Comparison of ENCODE assay signal across 24 mouse cellular contexts in the genomic region with DNA sequence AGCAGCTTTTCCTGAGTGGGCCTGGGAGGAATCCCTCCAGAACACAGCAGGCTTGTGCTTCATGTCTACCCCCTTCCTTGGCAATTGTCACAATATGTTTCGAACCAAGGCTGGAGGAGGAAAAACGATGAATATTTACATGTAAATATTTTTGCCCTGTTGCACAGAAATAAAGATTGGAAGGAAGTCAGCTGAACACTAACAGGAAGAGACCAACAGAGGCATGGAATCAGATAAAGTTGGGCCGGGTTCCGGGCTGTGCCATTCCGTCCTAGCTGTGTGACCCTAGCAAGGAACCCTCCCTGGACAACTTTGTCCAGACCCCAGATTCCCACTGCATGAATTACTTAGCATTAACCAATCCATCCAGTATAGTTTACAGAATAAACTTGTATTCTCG. TPM values are rescaled to one million over a fixed set of nuclear protein-coding genes. Genes with fewer than 3 reads are reported as not detected.
DNase-seq lines count a peak whose midpoint lies in the region; ATAC-seq and TF ChIP-seq lines count a peak whose summit lies in the region.
"Had no signal": no experiment of that assay in that cellular context is flagged by ENCODE, and none has a peak within 500 bp of the region (broad histone marks: within the 10 kb centered on the region; RNA-seq: fewer than 3 reads in every experiment).

No protein-coding gene starts in this region.

- no peaks in the 10 kb centered on the region for H3K36me3 ChIP-seq in liver, embryonic 13.5 days
- no peaks in the 10 kb centered on the region for H3K36me3 ChIP-seq in liver, embryonic 11.5 days (ENCODE audit: control insufficient read depth, insufficient read depth, low read length)
- no peaks in the 10 kb centered on the region for H3K36me3 ChIP-seq in intestine, embryonic 15.5 days
- H3K36me3 ChIP-seq: embryonic facial prominence, embryonic 13.5 days; heart, embryonic 12.5 days; kidney, embryonic 15.5 days; stomach, embryonic 15.5 days had no signal

- H3K27me3 ChIP-seq in liver, embryonic 13.5 days: no peaks in the 10 kb centered on the region
- H3K27me3 ChIP-seq in liver, embryonic 11.5 days (replicated peaks; ENCODE audit: control insufficient read depth, insufficient read depth, low read length): no peaks in the 10 kb centered on the region
- H3K27me3 ChIP-seq in intestine, embryonic 15.5 days (replicated peaks): no peaks in the 10 kb centered on the region
- H3K27me3 ChIP-seq: embryonic facial prominence, embryonic 13.5 days; heart, embryonic 12.5 days; kidney, embryonic 15.5 days; stomach, embryonic 15.5 days had no signal

- H3K4me3 ChIP-seq in liver, embryonic 13.5 days (replicated peaks): no peak overlapping the region
- H3K4me3 ChIP-seq in liver, embryonic 11.5 days (ENCODE audit: low read depth, low read length): no peak overlapping the region
- no peak overlapping the region for H3K4me3 ChIP-seq in bone marrow, adult 2 months (replicated peaks; ENCODE audit: control insufficient read depth, low read depth, low read length)
- H3K4me3 ChIP-seq in intestine, embryonic 15.5 days (replicated peaks): no peak overlapping the region
- H3K4me3 ChIP-seq: embryonic facial prominence, embryonic 13.5 days; heart, embryonic 12.5 days; kidney, embryonic 15.5 days; stomach, embryonic 15.5 days had no signal

- H3K27ac ChIP-seq in liver, embryonic 13.5 days: peak overlapping the region; percentile 29
- H3K27ac ChIP-seq in liver, embryonic 11.5 days (ENCODE audit: low read depth, low read length): no peak overlapping the region
- H3K27ac ChIP-seq in bone marrow, adult 2 months (ENCODE audit: control insufficient read depth, insufficient read depth, low read depth, low read length, poor library complexity): peak overlapping the region; percentile 29
- H3K27ac ChIP-seq in intestine, embryonic 15.5 days: no peak overlapping the region
- H3K27ac ChIP-seq: embryonic facial prominence, embryonic 13.5 days; hindbrain, embryonic 14.5 days; kidney, embryonic 15.5 days; stomach, embryonic 15.5 days had no signal

- H3K4me2 ChIP-seq in liver, embryonic 13.5 days: no peak overlapping the region
- no peak overlapping the region for H3K4me2 ChIP-seq in liver, embryonic 11.5 days
- no peak overlapping the region for H3K4me2 ChIP-seq in intestine, embryonic 15.5 days (replicated peaks)
- H3K4me2 ChIP-seq: embryonic facial prominence, embryonic 13.5 days; heart, embryonic 12.5 days; hindbrain, embryonic 14.5 days; kidney, embryonic 15.5 days; stomach, embryonic 15.5 days had no signal

- H3K9me3 ChIP-seq in liver, embryonic 13.5 days (replicated peaks): no peaks in the 10 kb centered on the region
- H3K9me3 ChIP-seq in liver, embryonic 11.5 days (ENCODE audit: control insufficient read depth, low read length): no peaks in the 10 kb centered on the region
- no peaks in the 10 kb centered on the region for H3K9me3 ChIP-seq in intestine, embryonic 15.5 days
- H3K9me3 ChIP-seq: embryonic facial prominence, embryonic 13.5 days; heart, embryonic 12.5 days; kidney, embryonic 15.5 days; stomach, embryonic 15.5 days had no signal

- H3K4me1 ChIP-seq in liver, embryonic 13.5 days (replicated peaks): peaks cover 43% of the 10 kb centered on the region
- H3K4me1 ChIP-seq in liver, embryonic 11.5 days (replicated peaks; ENCODE audit: control insufficient read depth, insufficient read depth, low read length): peaks cover 22% of the 10 kb centered on the region
- peaks cover 15% of the 10 kb centered on the region for H3K4me1 ChIP-seq in bone marrow, adult 2 months (ENCODE audit: control insufficient read depth, insufficient read depth, low read length)
- peaks cover 20% of the 10 kb centered on the region for H3K4me1 ChIP-seq in intestine, embryonic 15.5 days (replicated peaks)

- no peak for TF ChIP-seq POLR2A in bone marrow, adult 2 months (IDR thresholded peaks at IDR 0.05; ENCODE audit: borderline replicate concordance, control insufficient read depth, low read depth, low read length)

- WGBS in liver, embryonic 13.5 days (ENCODE audit: insufficient replicate concordance): 51% methylated on average over 6 of the region's 6 CpGs
- WGBS in liver, embryonic 11.5 days: 73% methylated on average over 6 of the region's 6 CpGs
- WGBS in bone marrow, adult 2 months: 40% methylated on average over 6 of the region's 6 CpGs
- 92% methylated on average over 6 of the region's 6 CpGs for whole genome bisulfite sequencing in intestine, embryonic 15.5 days

- intact Hi-C loops in gastrocnemius, postnatal 14 days (cut with DNase I; ENCODE audit: low total_unique reads): no loop called here

- no peak for ATAC-seq in liver, embryonic 13.5 days (ENCODE audit: low read depth)
- ATAC-seq in liver, embryonic 11.5 days (replicated peaks; ENCODE audit: low FRiP score): no peak
- no peak for ATAC-seq in intestine, embryonic 15.5 days
- ATAC-seq: CD4-positive, CD25-positive, alpha-beta regulatory T cell, adult 4 months; forebrain, embryonic 16.5 days had no signal

- no peak for DNase-seq in liver, embryonic 13.5 days
- DNase-seq in liver, embryonic 11.5 days (ENCODE audit: low spot score): no peak
- peak; percentile 49 to 67 for DNase-seq in lung, adult 18-20 months
- DNase-seq in lung, postnatal 10 days: peak; percentile 57
- DNase-seq in thymus, adult 18-20 months: no peak
- DNase-seq in gastrocnemius, postnatal 14 days: no peak
- DNase-seq: adrenal gland, postnatal 14 days; cerebellum, adult 18-20 months; cerebellum, postnatal 10 days; heart, adult 18-20 months; heart, postnatal 4 days; kidney, adult 11 months; kidney, postnatal 25 days; midbrain, embryonic 14.5 days; thymus, adult 2 months had no signal

- H3K9ac ChIP-seq in liver, embryonic 13.5 days: no peak overlapping the region
- no peak overlapping the region for H3K9ac ChIP-seq in liver, embryonic 11.5 days (ENCODE audit: low read depth, low read length)
- H3K9ac ChIP-seq in intestine, embryonic 15.5 days: no peak overlapping the region
- H3K9ac ChIP-seq: embryonic facial prominence, embryonic 13.5 days; heart, embryonic 12.5 days; hindbrain, embryonic 14.5 days; kidney, embryonic 15.5 days; stomach, embryonic 15.5 days had no signal

- no peak for TF ChIP-seq CTCF in bone marrow, adult 2 months (IDR thresholded peaks at IDR 0.05; ENCODE audit: control insufficient read depth, insufficient read depth, low read length)

RNA-seq across cellular contexts. Expression of a gene that starts 20.5 kb away (rescaled TPM):
- 50.3 and 54.2 TPM in 2 replicates for polyA plus RNA-seq in liver, embryonic 13.5 days (2015; fragmentation: Nextera tagmentation; extraction: Ambion mirVana)
- polyA plus RNA-seq in liver, embryonic 11.5 days (2014; fragmentation: Nextera tagmentation; extraction: Ambion mirVana): 66.5 and 74.7 TPM in 2 replicates
- polyA plus RNA-seq in bone marrow, adult 2 months (2011; ENCODE audit: insufficient read depth, insufficient read length, low replicate concordance, missing spikeins): 36.1 and 79.3 TPM in 2 replicates
- total RNA-seq in gastrocnemius, postnatal 14 days (2021): 1 to 10 TPM; 5.0 to 5.4 TPM
- polyA plus RNA-seq in intestine, embryonic 15.5 days (2015; fragmentation: Nextera tagmentation; extraction: Ambion mirVana): 124 and 133 TPM in 2 replicates

Comparison
In these comparisons a context has a peak if more than half of its experiments do, and no peak if none do; other contexts are left out.
1. H3K27ac ChIP-seq: peak in liver, embryonic 13.5 days (single experiment) and bone marrow, adult 2 months (single experiment); none in liver, embryonic 11.5 days (single experiment) and intestine, embryonic 15.5 days (single experiment).
2. DNase-seq: peak in lung, adult 18-20 months (2 of 2) and lung, postnatal 10 days (single experiment); none in liver, embryonic 13.5 days (single experiment), liver, embryonic 11.5 days (single experiment), thymus, adult 18-20 months (0 of 2) and gastrocnemius, postnatal 14 days (single experiment).